Mouse (Mus musculus) T-helper 17 cell (primary cell): ENCODE measurements around the gene Trmt1.

Source experiments
- in situ Hi-C, 2 experiments: fragments of 300-600 bp; cut with MboI, MseI; formaldehyde crosslinking; loops; 1 replicate in 1 of 2; 2 replicates in 1 of 2; pipeline ENCODE4 v1.15.1; 2025; ENCODE audit warnings: high pct_unique_total_duplicates in 2 of 2

Gene Trmt1

GRCm38 (mm10) chr8:84687705-84688100 is 1.6 kb downstream of the Trmt1 start, which contains the start of gene Nacc1:
Gene Nacc1, minus strand, starts transcription at chr8:84687862.
- in situ Hi-C loops = no loop called here

GRCm38 (mm10) chr8:84689091-84689915 is 3.2 kb downstream of the Trmt1 start:
- in situ Hi-C loops = no loop called here

GRCm38 (mm10) chr8:84693332-84693731 is 7.2 kb downstream of the Trmt1 start:
- in situ Hi-C loops = no loop called here

GRCm38 (mm10) chr8:84695140-84695539 is 9.0 kb downstream of the Trmt1 start:
- in situ Hi-C loops = loop anchor here in 1 of 2 experiments (5.0 kb wide), 1 partner anchor 58 kb away; no protein-coding TSS in a partner anchor

GRCm38 (mm10) chr8:84697166-84698130 is 11.3 kb downstream of the Trmt1 start:
- in situ Hi-C loops = loop anchor here in 1 of 2 experiments (5.0 kb wide), 1 partner anchor 60 kb away; no protein-coding TSS in a partner anchor

GRCm38 (mm10) chr8:84698288-84698687 is 12.2 kb downstream of the Trmt1 start:
- in situ Hi-C loops = loop anchor here in 1 of 2 experiments (5.0 kb wide), 1 partner anchor 61 kb away; no protein-coding TSS in a partner anchor

- in situ Hi-C loops = loop anchor here in 1 of 2 experiments (5.0 kb wide), 1 partner anchor 62 kb away; no protein-coding TSS in a partner anchor
Observed at GRCm38 (mm10) chr8:84698929-84699401, 12.9 kb downstream of the Trmt1 start.

GRCm38 (mm10) chr8:84699861-84700322 is 13.8 kb downstream of the Trmt1 start:
- in situ Hi-C loops = loop anchor here in 1 of 2 experiments (5.0 kb wide), 1 partner anchor 63 kb away; no protein-coding TSS in a partner anchor

GRCm38 (mm10) chr8:84700526-84700925 is 14.4 kb downstream of the Trmt1 start:
- in situ Hi-C loops = no loop called here

- in situ Hi-C loops = no loop called here
Observed at GRCm38 (mm10) chr8:84700941-84701911, 15.1 kb downstream of the Trmt1 start, which contains the start of gene Lyl1. Gene Lyl1, plus strand, starts transcription at chr8:84701457.

- in situ Hi-C loops = no loop called here
Observed at GRCm38 (mm10) chr8:84702561-84702960, 16.5 kb downstream of the Trmt1 start.

GRCm38 (mm10) chr8:84702963-84703465 is 16.9 kb downstream of the Trmt1 start:
- in situ Hi-C loops = no loop called here

- in situ Hi-C loops = no loop called here
Observed at GRCm38 (mm10) chr8:84703466-84704249, 17.6 kb downstream of the Trmt1 start.

- in situ Hi-C loops = no loop called here
Observed at GRCm38 (mm10) chr8:84704356-84704755, 18.2 kb downstream of the Trmt1 start.

GRCm38 (mm10) chr8:84704867-84705831 is 19.0 kb downstream of the Trmt1 start:
- in situ Hi-C loops = no loop called here

GRCm38 (mm10) chr8:84705960-84706359 is 19.9 kb downstream of the Trmt1 start:
- in situ Hi-C loops = no loop called here

- in situ Hi-C loops = no loop called here
Observed at GRCm38 (mm10) chr8:84706610-84707266, 20.6 kb downstream of the Trmt1 start.
